Mouse (Mus musculus): ENCODE data around the gene Tas2r124. TPM values are rescaled to one million over a fixed set of nuclear protein-coding genes. Genes with fewer than 3 reads are reported as not detected.

Tas2r124 gene
- not detected in 2 replicates for polyA plus RNA-seq (2012; rRNA removed)

DNA sequence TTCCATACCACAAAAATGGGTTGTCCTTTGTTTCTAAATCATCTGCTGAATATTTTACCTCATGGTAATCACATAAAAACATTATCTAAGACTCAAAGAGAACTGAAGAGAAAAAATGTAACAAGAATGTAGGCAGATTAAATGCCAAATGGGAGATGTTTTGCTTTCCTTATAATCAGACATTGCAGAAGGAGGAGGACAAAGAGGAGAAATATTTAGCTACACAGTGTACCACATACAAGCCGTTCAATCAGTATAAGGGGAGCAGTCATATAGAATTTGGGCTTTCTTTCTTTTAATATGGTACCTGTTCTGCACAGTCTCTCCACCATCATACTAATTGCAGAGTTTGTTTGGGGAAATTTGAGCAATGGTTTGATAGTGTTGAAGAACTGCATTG is at the start of gene Tas2r124:
Gene Tas2r124 (plus strand): TSS at position 301 of the 400 bp plus-strand sequence.

DNA sequence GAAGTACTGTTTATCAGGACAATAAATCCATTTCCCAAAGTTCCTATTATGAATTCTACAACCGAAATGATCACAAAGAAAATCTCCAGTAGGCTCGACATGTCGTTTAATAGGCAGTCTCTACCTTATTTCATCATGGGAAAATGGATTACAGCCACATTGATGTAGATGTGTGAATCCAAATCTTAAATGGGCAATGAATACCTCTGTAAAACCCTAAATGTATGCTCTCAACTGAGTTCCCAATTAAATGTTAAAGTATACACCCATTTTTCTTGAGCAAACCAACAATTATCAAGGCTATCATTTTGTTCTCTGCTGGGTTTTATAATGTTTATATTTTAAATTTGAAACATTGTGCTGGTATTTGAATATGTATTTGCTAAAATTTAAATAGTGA is 42.7 kb upstream of the Tas2r124 start, which contains the start of gene Tas2r122:
Gene Tas2r122 (minus strand): TSS at position 101 of the 400 bp plus-strand sequence.

DNA sequence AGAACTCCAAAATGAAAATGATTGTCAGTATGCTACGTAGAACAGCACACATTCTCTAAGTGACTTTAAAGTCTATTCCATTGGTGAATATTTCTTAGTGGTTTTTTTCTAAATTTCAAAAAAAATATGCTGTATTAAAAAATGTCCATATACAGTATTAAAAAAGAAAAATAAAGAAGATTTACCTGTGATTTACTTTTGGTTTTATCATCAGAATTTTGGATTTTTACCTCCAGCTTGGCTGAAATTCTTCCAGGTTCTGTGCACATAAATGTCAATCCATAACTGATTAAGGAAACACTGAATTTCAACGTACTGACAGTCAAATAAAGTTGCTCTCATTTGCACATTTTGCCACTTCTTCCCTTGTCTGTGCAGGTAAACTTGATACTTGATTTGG is 16.6 kb upstream of the Tas2r124 start, which contains the start of gene Tas2r115:
Gene Tas2r115 (minus strand): TSS at position 101 of the 400 bp plus-strand sequence.

DNA sequence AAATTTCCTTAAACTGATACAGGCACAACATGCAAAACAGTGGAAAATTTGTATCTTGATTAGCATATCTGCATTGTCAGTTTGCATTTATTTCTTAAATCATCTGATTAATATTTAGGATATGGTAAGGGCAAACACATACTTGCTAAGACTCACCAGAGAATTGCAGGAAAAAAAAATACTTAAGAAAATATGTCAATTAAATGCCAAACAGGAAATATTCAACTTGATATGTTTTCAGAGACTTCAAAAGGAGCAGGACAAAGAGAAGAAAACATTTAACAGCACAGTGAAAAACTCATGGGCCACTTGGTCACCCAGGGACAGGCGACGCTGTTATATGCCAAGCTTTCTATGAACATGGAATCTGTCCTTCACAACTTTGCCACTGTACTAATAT is 7.3 kb downstream of the Tas2r124 start, which contains the start of gene Tas2r102:
Gene Tas2r102 (plus strand): TSS at position 301 of the 400 bp plus-strand sequence.

DNA sequence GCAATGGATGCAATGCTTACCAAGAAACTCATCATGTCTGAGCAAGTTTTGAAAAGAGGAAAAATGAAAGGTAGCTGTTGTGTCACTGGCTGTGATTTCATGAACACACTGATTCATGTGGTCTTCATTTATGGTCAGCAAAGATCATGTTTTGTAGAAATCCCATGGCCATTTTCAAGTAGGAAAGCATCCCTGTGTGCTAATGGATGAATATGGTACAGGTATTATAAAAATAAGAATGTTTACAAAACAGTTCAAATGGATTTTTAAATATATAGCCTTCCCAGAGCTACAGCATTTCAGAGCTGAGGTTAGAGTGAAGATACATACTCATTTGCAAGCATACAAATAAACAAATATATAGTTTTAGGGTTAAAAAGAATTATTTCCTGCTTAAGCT is 23.5 kb downstream of the Tas2r124 start, which contains the start of gene Tas2r136:
Gene Tas2r136 (minus strand): TSS at position 101 of the 400 bp plus-strand sequence.

DNA sequence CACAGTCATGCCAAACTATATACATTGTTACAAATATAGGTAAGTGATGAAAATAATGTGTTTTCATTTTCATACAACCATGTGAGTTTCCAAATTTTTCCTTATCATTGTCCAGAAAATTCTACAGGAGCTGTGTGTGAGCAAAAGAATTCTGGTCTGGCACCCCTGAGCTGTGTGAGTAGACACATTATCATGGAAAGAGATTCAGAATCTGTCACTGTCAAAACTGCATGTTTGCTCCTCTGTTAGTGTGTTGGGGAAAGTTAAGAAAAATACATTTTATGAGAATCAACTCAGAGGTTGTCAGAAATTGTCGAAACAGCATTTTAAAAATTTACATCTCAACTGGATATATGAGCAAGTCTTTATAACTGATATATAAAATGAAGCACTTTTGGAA is 48.0 kb downstream of the Tas2r124 start, which contains the start of gene Tas2r117:
Gene Tas2r117 (plus strand): TSS at position 301 of the 400 bp plus-strand sequence.

Other genes starting within 250 kb of the Tas2r124 start
- gene Prh1, start 184.9 kb upstream of the Tas2r124 start, polyA plus RNA-seq (2012; rRNA removed), result not detected in 2 replicates
- not detected in 2 replicates for gene Prp2, start 158.8 kb upstream of the Tas2r124 start, polyA plus RNA-seq (2012; rRNA removed)
- not detected in 2 replicates for gene A630073D07Rik, start 103.2 kb upstream of the Tas2r124 start, polyA plus RNA-seq (2012; rRNA removed)
- not detected in 2 replicates for gene Tas2r120, start 97.8 kb upstream of the Tas2r124 start, polyA plus RNA-seq (2012; rRNA removed)
- not detected in 2 replicates for gene Tas2r121, start 53.7 kb upstream of the Tas2r124 start, polyA plus RNA-seq (2012; rRNA removed)
- gene Tas2r122, start 42.8 kb upstream of the Tas2r124 start, polyA plus RNA-seq (2012; rRNA removed), result not detected in 2 replicates
- not detected in 2 replicates for gene Tas2r115, start 16.7 kb upstream of the Tas2r124 start, polyA plus RNA-seq (2012; rRNA removed)
- not detected in 2 replicates for gene Tas2r102, start 7.4 kb downstream of the Tas2r124 start, polyA plus RNA-seq (2012; rRNA removed)
- not detected in 2 replicates for gene Tas2r136, start 23.4 kb downstream of the Tas2r124 start, polyA plus RNA-seq (2012; rRNA removed)
- not detected in 2 replicates for gene Tas2r117, start 48.1 kb downstream of the Tas2r124 start, polyA plus RNA-seq (2012; rRNA removed)
- not detected in 2 replicates for gene Tas2r123, start 92.4 kb downstream of the Tas2r124 start, polyA plus RNA-seq (2012; rRNA removed)
- gene Tas2r116, start 100.7 kb downstream of the Tas2r124 start, polyA plus RNA-seq (2012; rRNA removed), result not detected in 2 replicates
- gene Tas2r110, start 113.3 kb downstream of the Tas2r124 start, polyA plus RNA-seq (2012; rRNA removed), result not detected in 2 replicates
- gene Tas2r113, start 138.3 kb downstream of the Tas2r124 start, polyA plus RNA-seq (2012; rRNA removed), result not detected in 2 replicates
- gene Tas2r125, start 154.9 kb downstream of the Tas2r124 start, polyA plus RNA-seq (2012; rRNA removed), result not detected in 2 replicates
- not detected in 2 replicates for gene Tas2r129, start 196.4 kb downstream of the Tas2r124 start, polyA plus RNA-seq (2012; rRNA removed)
- not detected in 2 replicates for gene Tas2r131, start 203.2 kb downstream of the Tas2r124 start, polyA plus RNA-seq (2012; rRNA removed)
- gene Tas2r109, start 226.2 kb downstream of the Tas2r124 start, polyA plus RNA-seq (2012; rRNA removed), result not detected in 2 replicates